Mouse (Mus musculus) megakaryocyte, embryonic 14.5 days (primary cell): ENCODE measurements around the gene Dennd5b.

ENCODE experiments used
- FLI1 ChIP-seq: IDR thresholded peaks from 2 replicates; pipeline ENCODE4 v1.6.1; 2012; ENCODE audit warnings: low read length, inconsistent platforms, mixed read lengths
- GATA1 ChIP-seq: IDR thresholded peaks from 3 replicates; pipeline ENCODE4 v1.6.1; 2012; ENCODE audit warnings: mixed read lengths, low read length, inconsistent platforms, borderline replicate concordance

- TF ChIP-seq GATA1 (no peak), FLI1 (no peak)
Observed at GRCm38 (mm10) chr6:149107615-149108014, 6.1 kb upstream of the Dennd5b start.
